Mouse (Mus musculus) lung, postnatal 0 days (tissue): ENCODE data around the gene Ubap2l. TPM values are rescaled to one million over a fixed set of nuclear protein-coding genes. Genes with fewer than 3 reads are reported as not detected.
A peak's percentile ranks its signal among the peaks of the same experiment; 100 is the strongest.

Experiments
- ATAC-seq: fragments of 200-750 bp; cut with Nextera tagmentation; 2 replicates; pipeline ENCODE4 v1.8.0; 2017; ENCODE audit warnings: moderate library complexity
- DNase-seq: peaks from one replicate; pipeline ENCODE4 v3.0.0-alpha.2; 2016; ENCODE audit warnings: low spot score
- H3K27ac ChIP-seq: fragments of 300-500 bp; sonication (generic); 2 replicates; pipeline ENCODE4 v1.5.1; 2014; ENCODE audit warnings: antibody characterized with exemption, mild to moderate bottlenecking, low read length, mixed read lengths
- H3K27me3 ChIP-seq: fragments of 300-500 bp; sonication (generic); replicated peaks from 2 replicates; pipeline ENCODE4 v1.6.1; 2014; ENCODE audit warnings: low read length, mixed read lengths; ENCODE audit not compliant: insufficient read depth
- H3K36me3 ChIP-seq: fragments of 300-500 bp; sonication (generic); 2 replicates; pipeline ENCODE4 v1.6.1; 2014; ENCODE audit warnings: low read length, mixed read lengths; ENCODE audit not compliant: insufficient read depth
- H3K4me1 ChIP-seq: fragments of 300-500 bp; sonication (generic); 2 replicates; pipeline ENCODE4 v1.6.1; 2014; ENCODE audit warnings: antibody characterized with exemption, low read depth, low read length, mixed read lengths; ENCODE audit not compliant: insufficient read depth
- H3K4me2 ChIP-seq: fragments of 300-500 bp; sonication (generic); replicated peaks from 2 replicates; pipeline ENCODE4 v1.6.1; 2014; ENCODE audit warnings: low read depth, mild to moderate bottlenecking, low read length, moderate library complexity, mixed read lengths
- H3K4me3 ChIP-seq: fragments of 300-500 bp; sonication (generic); 2 replicates; pipeline ENCODE4 v1.5.1; 2014; ENCODE audit warnings: low read depth, low read length
- H3K9ac ChIP-seq: fragments of 300-500 bp; sonication (generic); replicated peaks from 2 replicates; pipeline ENCODE4 v1.6.1; 2014; ENCODE audit warnings: low read depth, mild to moderate bottlenecking
- H3K9me3 ChIP-seq: fragments of 300-500 bp; sonication (generic); 2 replicates; pipeline ENCODE4 v1.6.1; 2016; ENCODE audit warnings: low read length, mixed read lengths
- CTCF ChIP-seq: IDR thresholded peaks from 2 replicates; pipeline ENCODE4 v1.5.1; 2016; ENCODE audit warnings: antibody characterized with exemption, mild to moderate bottlenecking
- EP300 ChIP-seq: IDR thresholded peaks from 2 replicates; pipeline ENCODE4 v1.6.1; 2016; ENCODE audit warnings: antibody characterized with exemption, mild to moderate bottlenecking, control low read depth
- WGBS: fragments of 180-500 bp; shearing (Covaris S2); extraction: QIAGEN DNeasy Blood & Tissue Kit; methylation state at CpG from one replicate; pipeline ENCODE4 v1.1.7; 2014; 5-methylcytosine and 5-hydroxymethylcytosine counted together
- polyA plus RNA-seq: library from polyadenylated mRNA; unstranded; fragments of >200 nt; fragmentation: Nextera tagmentation; extraction: Ambion mirVana; gene quantifications from 2 replicates; pipeline ENCODE4 v1.2.1, GENCODE M21; 2015

Ubap2l gene
- polyA plus RNA-seq, 1 experiment from 2014 or later: 101 TPM

GRCm38 (mm10) chr3:89962751-89963220, 89.6 kb downstream of the Ubap2l start:
- H3K9ac ChIP-seq: peak overlapping the region; percentile 77
- DNase-seq (peak; percentile 34), ATAC-seq (no peak)
- peaks cover 27% of the 10 kb centered on the region; the same call in 1 of the 2 replicates for H3K4me1 ChIP-seq
- peak overlapping the region; percentile 95 for H3K27ac ChIP-seq
- H3K4me2 ChIP-seq: peak overlapping the region; percentile 93
- H3K27me3 ChIP-seq: no peaks in the 10 kb centered on the region
- no peak for TF ChIP-seq EP300
- no peak for TF ChIP-seq CTCF
- H3K36me3 ChIP-seq: 0 out of 2 replicates have a peak, but pooled peaks cover 2% of the 10 kb centered on the region
- H3K9me3 ChIP-seq: no peaks in the 10 kb centered on the region
- 2% methylated on average over 30 of the region's 30 CpGs for whole genome bisulfite sequencing
- H3K4me3 ChIP-seq: peak overlapping the region; percentile 96

GRCm38 (mm10) chr3:89962059-89962750, 90.2 kb downstream of the Ubap2l start:
- Histone ChIP-seq H3K9me3 (no peaks in the 10 kb centered on the region), H3K4me3 (peak overlapping the region; percentile 96), H3K4me1 (peaks cover 27% of the 10 kb centered on the region; the same call in 1 of the 2 replicates), H3K4me2 (peak overlapping the region; percentile 93), H3K27ac (peak overlapping the region; percentile 95), H3K36me3 (0 out of 2 replicates have a peak, but pooled peaks cover 6% of the 10 kb centered on the region), H3K27me3 (no peaks in the 10 kb centered on the region), H3K9ac (peak overlapping the region; percentile 77)
- TF ChIP-seq CTCF: no peak
- no peak; the same call in 1 of the 2 replicates for TF ChIP-seq EP300
- WGBS: 2% methylated on average over 14 of the region's 14 CpGs
- ATAC-seq (peak; percentile 7; the same call in 1 of the 2 replicates), DNase-seq (peak; percentile 63)

GRCm38 (mm10) chr3:89961436-89961835, 91.0 kb downstream of the Ubap2l start:
- Histone ChIP-seq H3K4me3 (peak overlapping the region; percentile 96; the same call in 1 of the 2 replicates), H3K27me3 (no peaks in the 10 kb centered on the region), H3K4me2 (peak overlapping the region; percentile 93), H3K9me3 (no peaks in the 10 kb centered on the region), H3K36me3 (peaks cover 6% of the 10 kb centered on the region; the same call in 1 of the 2 replicates), H3K27ac (peak overlapping the region; percentile 95), H3K4me1 (peaks cover 27% of the 10 kb centered on the region; the same call in 1 of the 2 replicates), H3K9ac (no peak overlapping the region)
- TF ChIP-seq CTCF: no peak
- no peak for TF ChIP-seq EP300
- peak; percentile 32 for DNase-seq
- ATAC-seq: no peak
- 30% methylated on average over 4 of the region's 4 CpGs for WGBS

- Histone ChIP-seq H3K27me3 (no peaks in the 10 kb centered on the region), H3K4me1 (peaks cover 27% of the 10 kb centered on the region; the same call in 1 of the 2 replicates), H3K4me3 (peak overlapping the region; percentile 33), H3K9me3 (no peaks in the 10 kb centered on the region), H3K27ac (no peak overlapping the region), H3K4me2 (peak overlapping the region; percentile 93), H3K9ac (0 out of 2 replicates have a peak overlapping the region, but pooled peaks have one; percentile 33), H3K36me3 (peaks cover 6% of the 10 kb centered on the region; the same call in 1 of the 2 replicates)
- ATAC-seq: peak; percentile 92
- WGBS: 2% methylated on average over 30 of the region's 30 CpGs
- DNase-seq: peak; percentile 95
- TF ChIP-seq EP300: no peak
- TF ChIP-seq CTCF: no peak
These were observed 92.0 kb downstream of the Ubap2l start for GRCm38 (mm10) chr3:89960469-89960868.

- TF ChIP-seq EP300 (no peak), CTCF (no peak)
- Histone ChIP-seq H3K4me3 (no peak overlapping the region), H3K27me3 (no peaks in the 10 kb centered on the region), H3K27ac (no peak overlapping the region), H3K36me3 (peaks cover 8% of the 10 kb centered on the region; the same call in 1 of the 2 replicates), H3K9me3 (no peaks in the 10 kb centered on the region), H3K4me2 (no peak overlapping the region), H3K9ac (no peak overlapping the region; the same call in 1 of the 2 replicates), H3K4me1 (peaks cover 22% of the 10 kb centered on the region; the same call in 1 of the 2 replicates)
- WGBS: 73% methylated on average over 4 of the region's 4 CpGs
- no peak for ATAC-seq
- DNase-seq: no peak
These were observed 93.0 kb downstream of the Ubap2l start for GRCm38 (mm10) chr3:89959435-89959834.

GRCm38 (mm10) chr3:89957880-89958279, 94.5 kb downstream of the Ubap2l start:
- no peaks in the 10 kb centered on the region for H3K27me3 ChIP-seq
- H3K27ac ChIP-seq: no peak overlapping the region
- TF ChIP-seq CTCF (no peak), EP300 (no peak)
- DNase-seq (no peak), ATAC-seq (no peak)
- WGBS: 95% methylated on average over 9 of the region's 9 CpGs
- H3K4me2 ChIP-seq: no peak overlapping the region
- peaks cover 13% of the 10 kb centered on the region for H3K36me3 ChIP-seq
- H3K9ac ChIP-seq: no peak overlapping the region
- H3K9me3 ChIP-seq: no peaks in the 10 kb centered on the region
- no peak overlapping the region for H3K4me3 ChIP-seq
- peaks cover 21% of the 10 kb centered on the region; the same call in 1 of the 2 replicates for H3K4me1 ChIP-seq
